Mouse (Mus musculus) midbrain, embryonic 11.5 days (tissue): ENCODE results near the gene Adora2a. TPM values are rescaled to one million over a fixed set of nuclear protein-coding genes. Genes with fewer than 3 reads are reported as not detected.
A peak's percentile ranks its signal among the peaks of the same experiment; 100 is the strongest.

Experiments
- ATAC-seq: fragments of 200-750 bp; cut with Nextera tagmentation; 2 replicates; pipeline ENCODE4 v1.8.0; 2017; ENCODE audit warnings: moderate TSS enrichment, moderate library complexity; ENCODE audit not compliant: low FRiP score
- DNase-seq: peaks from one replicate; pipeline ENCODE4 v3.0.0; 2015; ENCODE audit warnings: low spot score; ENCODE audit errors: missing footprints
- H3K27ac ChIP-seq: fragments of 300-500 bp; sonication (generic); 2 replicates; pipeline ENCODE4 v1.5.1; 2014; ENCODE audit warnings: low read depth, low read length
- H3K27me3 ChIP-seq: fragments of 300-500 bp; sonication (generic); 2 replicates; pipeline ENCODE4 v1.6.1; 2014; ENCODE audit warnings: mild to moderate bottlenecking, low read length, moderate library complexity, mixed read lengths; ENCODE audit not compliant: control insufficient read depth, insufficient read depth
- H3K36me3 ChIP-seq: fragments of 300-500 bp; sonication (generic); 2 replicates; pipeline ENCODE4 v1.6.1; 2014; ENCODE audit warnings: mild to moderate bottlenecking, low read length, moderate library complexity, mixed read lengths; ENCODE audit not compliant: control insufficient read depth, insufficient read depth
- H3K4me1 ChIP-seq: fragments of 300-500 bp; sonication (generic); 2 replicates; pipeline ENCODE4 v1.6.1; 2014; ENCODE audit warnings: low read length; ENCODE audit not compliant: control insufficient read depth, insufficient read depth
- H3K4me2 ChIP-seq: fragments of 300-500 bp; sonication (generic); 2 replicates; pipeline ENCODE4 v1.6.1; 2014; ENCODE audit warnings: mild to moderate bottlenecking, moderate library complexity
- H3K4me3 ChIP-seq: fragments of 300-500 bp; sonication (generic); 2 replicates; pipeline ENCODE4 v1.5.1; 2014; ENCODE audit warnings: low read depth, low read length
- H3K9ac ChIP-seq: fragments of 300-500 bp; sonication (generic); 2 replicates; pipeline ENCODE4 v1.6.1; 2014; ENCODE audit warnings: low read length
- H3K9me3 ChIP-seq: fragments of 300-500 bp; sonication (generic); 2 replicates; pipeline ENCODE4 v1.6.1; 2016; ENCODE audit warnings: low read length; ENCODE audit not compliant: control insufficient read depth
- WGBS: fragments of 180-500 bp; shearing (Covaris S2); extraction: QIAGEN DNeasy Blood & Tissue Kit; methylation state at CpG from one replicate; pipeline ENCODE4 v1.1.7; 2014; 5-methylcytosine and 5-hydroxymethylcytosine counted together
- polyA plus RNA-seq: library from polyadenylated mRNA; unstranded; fragments of >200 nt; fragmentation: Nextera tagmentation; extraction: Ambion mirVana; gene quantifications from 2 replicates; pipeline ENCODE4 v1.2.1, GENCODE M21; 2014

The Adora2a gene
- polyA plus RNA-seq, 1 experiment from 2014 or later = 2.8 TPM

DNA sequence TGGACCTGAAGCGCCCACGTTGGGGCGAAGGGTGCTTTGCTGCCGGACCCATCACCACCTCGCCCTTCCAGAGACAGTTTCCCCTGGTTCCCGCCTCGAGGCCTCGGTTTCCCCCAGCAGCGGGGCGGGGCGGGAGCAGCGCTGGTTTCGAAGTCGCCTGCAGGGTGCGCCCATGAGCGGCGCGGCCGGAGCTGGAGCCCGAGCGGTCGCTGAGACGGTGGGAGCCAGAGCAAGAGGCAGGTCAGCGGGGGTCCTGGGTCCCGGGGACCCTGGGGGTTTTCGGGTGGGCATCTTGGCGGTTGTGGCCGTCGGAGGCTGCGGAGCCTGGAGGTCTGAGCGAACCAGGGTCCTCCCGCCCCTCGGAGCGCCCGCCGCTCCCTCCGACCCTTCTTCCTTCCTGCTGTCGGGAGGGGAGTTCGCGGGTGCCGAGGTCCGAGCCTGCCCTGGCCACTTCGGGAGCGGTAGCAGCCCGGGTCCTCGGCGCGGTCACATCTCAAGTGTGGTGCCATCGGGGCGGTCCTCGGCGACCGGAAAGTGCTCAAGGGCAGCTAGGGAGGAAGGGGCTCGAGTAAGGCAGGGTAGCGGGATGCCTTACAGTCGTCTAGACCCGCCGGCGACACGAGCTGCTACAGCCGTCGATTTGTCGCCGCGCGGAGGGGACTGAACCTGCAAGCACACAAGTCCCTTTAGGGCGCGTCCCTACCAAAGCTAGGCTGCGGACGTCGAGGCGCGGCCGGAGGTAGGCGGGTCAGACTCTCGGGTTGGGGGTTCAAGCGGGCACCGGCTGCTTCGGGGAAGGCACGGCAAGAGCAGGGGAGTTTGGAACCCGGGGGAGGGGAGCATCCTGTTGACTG is 458 bp downstream of the Adora2a start:
- peak; percentile 98 for DNase-seq
- peak overlapping the region; percentile 51 for H3K4me2 ChIP-seq
- peaks cover 28% of the 10 kb centered on the region for H3K27me3 ChIP-seq
- H3K36me3 ChIP-seq = no peaks in the 10 kb centered on the region; the same call in 1 of the 2 replicates
- no peaks in the 10 kb centered on the region for H3K9me3 ChIP-seq
- H3K9ac ChIP-seq = peak overlapping the region; percentile 47
- peak overlapping the region; percentile 35 for H3K4me3 ChIP-seq
- peak; percentile 78 for ATAC-seq
- peaks cover 3% of the 10 kb centered on the region for H3K4me1 ChIP-seq
- no peak overlapping the region for H3K27ac ChIP-seq
- WGBS = 2% methylated on average over 81 of the region's 81 CpGs

DNA sequence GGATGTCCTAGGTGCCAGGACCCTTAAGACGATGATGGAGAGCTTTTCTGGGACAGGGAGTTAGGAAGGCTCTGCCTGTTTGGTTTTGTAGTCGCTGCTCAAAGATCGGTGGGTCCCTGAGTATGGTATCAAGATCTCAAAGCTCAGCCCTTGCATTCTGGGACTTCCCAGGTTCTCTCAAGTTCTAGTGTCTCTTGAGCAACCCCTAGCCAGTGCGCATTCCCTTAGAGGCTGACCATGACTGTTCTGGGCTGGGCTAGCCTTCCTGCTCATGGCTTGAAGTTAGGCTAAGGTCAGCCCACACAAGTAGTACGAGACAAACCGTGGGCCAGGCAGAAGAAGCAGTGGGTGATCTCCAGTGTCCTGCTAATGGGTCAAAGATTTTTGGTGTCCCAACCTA is 1.5 kb downstream of the Adora2a start:
- no peak for ATAC-seq
- Histone ChIP-seq H3K27me3 (peaks cover 28% of the 10 kb centered on the region), H3K9ac (no peak overlapping the region), H3K4me3 (no peak overlapping the region), H3K9me3 (no peaks in the 10 kb centered on the region), H3K4me1 (peaks cover 3% of the 10 kb centered on the region), H3K27ac (no peak overlapping the region), H3K4me2 (no peak overlapping the region), H3K36me3 (no peaks in the 10 kb centered on the region)
- 87% methylated on average over 6 of the region's 6 CpGs for WGBS
- peak; percentile 80 for DNase-seq

DNA sequence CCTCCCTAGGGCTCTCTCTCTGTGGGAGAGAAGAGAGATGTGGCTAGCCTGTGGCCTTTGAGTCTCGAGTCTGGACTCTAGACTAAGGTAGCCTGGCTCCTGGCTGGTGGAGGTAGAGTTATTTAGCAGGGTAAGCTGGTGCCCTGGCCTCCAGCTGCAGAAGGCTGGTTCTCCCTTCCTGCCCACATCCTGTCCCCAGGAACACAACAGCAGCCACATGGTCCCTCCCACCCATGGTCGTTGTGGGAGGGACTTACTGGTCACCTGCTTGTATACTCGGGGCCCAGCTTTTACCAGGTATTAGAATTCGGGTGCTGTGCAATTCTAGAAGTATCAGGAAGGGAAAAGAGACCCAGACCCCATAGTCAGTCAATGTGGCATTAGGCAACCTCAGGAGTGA is 3.6 kb downstream of the Adora2a start:
- H3K27ac ChIP-seq = no peak overlapping the region
- 55% methylated on average over 4 of the region's 4 CpGs for WGBS
- DNase-seq = no peak
- no peaks in the 10 kb centered on the region for H3K36me3 ChIP-seq
- no peak overlapping the region for H3K4me3 ChIP-seq
- peaks cover 28% of the 10 kb centered on the region for H3K27me3 ChIP-seq
- H3K4me2 ChIP-seq = no peak overlapping the region
- no peak for ATAC-seq
- no peaks in the 10 kb centered on the region for H3K9me3 ChIP-seq
- H3K4me1 ChIP-seq = peaks cover 3% of the 10 kb centered on the region
- no peak overlapping the region for H3K9ac ChIP-seq

DNA sequence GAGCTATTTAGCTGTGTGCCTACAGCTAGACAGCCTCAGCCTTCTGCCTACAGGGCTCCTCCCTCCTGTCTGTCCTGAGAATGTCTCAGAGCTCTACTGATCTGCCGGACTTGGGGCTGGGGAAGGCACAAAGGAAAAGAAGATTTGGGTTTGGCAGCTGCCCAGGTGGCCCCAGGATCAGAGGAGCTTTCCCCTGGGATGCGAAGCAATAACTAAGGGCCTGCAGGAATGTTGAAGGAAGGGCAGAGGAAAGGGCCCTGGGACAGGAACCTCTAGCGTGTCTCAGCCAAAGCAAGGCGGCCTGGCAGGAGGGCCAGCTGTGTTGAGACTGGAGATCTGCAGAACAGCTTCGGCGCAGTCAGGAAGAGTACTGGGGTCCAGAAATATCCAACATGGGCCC is 6.3 kb downstream of the Adora2a start:
- DNase-seq (no peak), ATAC-seq (no peak)
- no peak overlapping the region for H3K4me2 ChIP-seq
- no peak overlapping the region for H3K4me3 ChIP-seq
- H3K9me3 ChIP-seq = no peaks in the 10 kb centered on the region
- no peak overlapping the region for H3K27ac ChIP-seq
- no peaks in the 10 kb centered on the region for H3K4me1 ChIP-seq
- 48% methylated on average over 6 of the region's 6 CpGs for WGBS
- H3K27me3 ChIP-seq = peaks cover 10% of the 10 kb centered on the region
- no peak overlapping the region for H3K9ac ChIP-seq
- no peaks in the 10 kb centered on the region for H3K36me3 ChIP-seq

DNA sequence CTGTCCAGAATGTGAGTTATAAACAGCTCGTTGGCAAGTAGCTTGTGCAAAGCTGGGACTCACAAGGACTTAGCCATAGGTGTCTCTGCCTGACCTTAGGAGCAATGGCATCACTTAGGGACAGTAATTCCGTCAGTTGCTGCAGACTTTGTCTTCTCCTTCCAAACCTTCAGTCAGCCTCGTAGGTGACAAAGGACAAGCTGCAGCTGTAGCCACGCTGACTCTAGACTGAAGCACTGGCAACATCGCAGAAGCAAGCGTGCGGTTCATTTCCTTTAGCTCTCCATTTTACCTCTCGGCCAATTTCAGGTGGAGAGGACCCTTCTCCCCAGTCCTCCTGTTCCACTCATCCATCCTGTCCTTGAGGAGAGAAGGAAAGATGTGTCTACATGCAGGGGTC is 7.3 kb downstream of the Adora2a start:
- Histone ChIP-seq H3K27me3 (peaks cover under 1% of the 10 kb centered on the region; the same call in 1 of the 2 replicates), H3K4me2 (no peak overlapping the region), H3K9ac (no peak overlapping the region), H3K27ac (no peak overlapping the region), H3K4me1 (no peaks in the 10 kb centered on the region), H3K4me3 (no peak overlapping the region), H3K36me3 (no peaks in the 10 kb centered on the region), H3K9me3 (no peaks in the 10 kb centered on the region)
- DNase-seq (no peak), ATAC-seq (no peak)
- WGBS = 89% methylated on average over 8 of the region's 8 CpGs

DNA sequence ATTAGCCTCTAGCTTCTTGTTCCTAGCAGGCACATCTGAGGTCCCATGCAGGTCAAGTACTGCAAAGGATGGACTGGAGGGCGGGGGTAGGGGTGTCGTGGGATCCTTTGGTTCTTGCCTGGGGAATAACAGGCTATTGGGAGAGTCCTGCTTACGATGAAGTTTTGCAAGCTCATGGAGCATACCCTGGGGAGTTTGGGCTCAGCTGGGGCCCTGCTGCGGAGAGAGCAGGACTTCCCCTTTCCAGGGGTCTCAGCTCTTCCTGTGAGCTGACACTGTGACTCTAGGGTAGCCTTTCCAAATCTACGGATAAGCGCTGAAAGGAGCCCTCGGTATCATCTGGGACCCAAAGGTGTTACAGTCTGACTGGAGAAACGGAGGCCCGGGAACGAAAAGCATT is 7.7 kb downstream of the Adora2a start:
- Histone ChIP-seq H3K4me2 (no peak overlapping the region), H3K4me3 (no peak overlapping the region), H3K36me3 (no peaks in the 10 kb centered on the region), H3K9me3 (no peaks in the 10 kb centered on the region), H3K27me3 (no peaks in the 10 kb centered on the region), H3K9ac (no peak overlapping the region), H3K27ac (no peak overlapping the region), H3K4me1 (no peaks in the 10 kb centered on the region)
- DNase-seq (no peak), ATAC-seq (no peak)
- WGBS = 77% methylated on average over 10 of the region's 10 CpGs

DNA sequence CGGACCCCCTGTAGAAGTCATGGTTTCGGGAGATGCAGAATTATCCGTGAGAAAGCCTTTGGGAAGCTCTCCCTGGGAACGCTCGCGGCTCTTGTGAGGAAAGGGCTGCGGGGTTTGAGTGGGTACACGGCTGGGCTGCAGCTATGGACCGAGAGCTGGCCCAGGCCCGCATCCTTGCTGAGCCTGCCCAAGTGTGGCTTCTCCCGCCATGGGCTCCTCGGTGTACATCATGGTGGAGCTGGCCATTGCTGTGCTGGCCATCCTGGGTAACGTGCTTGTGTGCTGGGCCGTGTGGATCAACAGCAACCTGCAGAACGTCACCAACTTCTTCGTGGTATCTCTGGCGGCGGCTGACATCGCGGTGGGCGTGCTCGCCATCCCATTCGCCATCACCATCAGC is 9.1 kb downstream of the Adora2a start:
- Histone ChIP-seq H3K9ac (no peak overlapping the region), H3K27me3 (no peaks in the 10 kb centered on the region), H3K27ac (no peak overlapping the region), H3K4me2 (no peak overlapping the region), H3K4me3 (no peak overlapping the region), H3K4me1 (no peaks in the 10 kb centered on the region), H3K9me3 (no peaks in the 10 kb centered on the region), H3K36me3 (no peaks in the 10 kb centered on the region)
- WGBS = 96% methylated on average over 23 of the region's 23 CpGs
- ATAC-seq (no peak), DNase-seq (no peak)

DNA sequence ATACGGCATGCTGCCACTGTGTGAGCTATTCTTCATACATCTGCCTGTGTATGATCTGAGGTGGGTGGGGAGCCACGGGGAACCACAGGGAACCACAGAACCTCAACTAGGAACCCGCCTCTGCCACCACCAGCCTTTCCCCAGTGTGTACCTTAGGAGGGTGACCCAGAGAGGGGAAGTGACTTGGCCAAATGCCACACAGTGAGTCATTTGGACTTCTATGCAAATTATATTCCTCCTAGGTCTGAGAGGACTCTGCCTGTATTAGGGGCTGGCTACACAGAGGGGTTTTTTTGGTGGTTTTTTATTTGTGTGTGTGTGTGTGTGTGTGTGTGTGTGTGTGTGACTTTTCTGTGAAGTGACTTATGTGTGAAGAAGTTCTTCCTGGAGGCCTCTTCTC is 9.9 kb downstream of the Adora2a start:
- H3K27me3 ChIP-seq = no peaks in the 10 kb centered on the region
- no peaks in the 10 kb centered on the region for H3K9me3 ChIP-seq
- ATAC-seq (no peak), DNase-seq (no peak)
- 89% methylated on average over 3 of the region's 3 CpGs for WGBS
- H3K27ac ChIP-seq = no peak overlapping the region
- no peak overlapping the region for H3K4me2 ChIP-seq
- H3K36me3 ChIP-seq = no peaks in the 10 kb centered on the region
- H3K4me3 ChIP-seq = no peak overlapping the region
- H3K4me1 ChIP-seq = no peaks in the 10 kb centered on the region
- no peak overlapping the region for H3K9ac ChIP-seq

DNA sequence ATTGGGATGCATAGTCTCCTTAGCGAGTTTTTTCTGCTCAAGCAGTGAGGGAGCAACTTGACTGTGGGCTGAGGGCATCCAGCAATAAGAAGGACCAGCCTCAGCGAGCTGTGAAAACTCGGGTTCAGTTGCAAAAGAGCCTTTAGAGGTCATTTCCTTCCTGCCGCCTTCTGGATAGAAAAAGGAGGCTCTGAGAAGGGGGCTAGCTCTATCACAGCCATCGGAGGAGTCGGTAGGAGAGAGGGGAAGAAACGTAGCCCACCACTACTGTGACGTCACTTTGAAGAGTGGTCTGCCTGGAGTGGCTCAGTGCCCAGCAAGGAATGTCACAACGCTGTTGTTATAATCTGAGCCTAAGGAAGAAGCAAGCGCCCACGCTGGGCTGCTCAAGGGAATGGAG is 10.4 kb downstream of the Adora2a start:
- DNase-seq (no peak), ATAC-seq (no peak)
- Histone ChIP-seq H3K9me3 (no peaks in the 10 kb centered on the region), H3K9ac (no peak overlapping the region), H3K27ac (no peak overlapping the region), H3K27me3 (no peaks in the 10 kb centered on the region), H3K4me2 (no peak overlapping the region), H3K36me3 (no peaks in the 10 kb centered on the region), H3K4me1 (no peaks in the 10 kb centered on the region), H3K4me3 (no peak overlapping the region)
- WGBS = 80% methylated on average over 11 of the region's 11 CpGs
